Mouse (Mus musculus): ENCODE results near the gene Cavin1. TPM values are rescaled to one million over a fixed set of nuclear protein-coding genes. Genes with fewer than 3 reads are reported as not detected.

The Cavin1 gene
- polyA plus RNA-seq, 1 experiment, result 27.0 TPM

DNA sequence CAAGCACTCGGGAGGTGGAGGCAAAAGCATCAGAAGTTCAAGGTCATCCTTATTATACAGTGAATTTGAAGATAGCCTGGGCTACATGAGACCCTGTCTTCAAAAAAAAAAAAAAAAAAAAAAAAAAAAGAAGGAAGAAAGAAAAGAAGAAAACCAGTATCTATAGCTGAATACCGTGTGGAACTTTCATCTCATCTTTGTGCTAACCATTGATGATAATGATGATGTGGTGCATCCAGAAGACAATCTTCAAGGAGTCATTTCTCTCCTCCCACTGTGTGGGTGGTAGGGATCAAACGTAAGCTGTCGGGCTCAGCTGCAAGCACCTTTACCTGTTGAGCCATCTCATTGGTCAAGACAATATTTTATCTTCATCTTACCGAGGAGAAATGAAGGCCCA, 52.7 kb downstream of the Cavin1 start:
- no peak for DNase-seq (ENCODE audit: low read depth in 1 of 2, low spot score in 2 of 2)

DNA sequence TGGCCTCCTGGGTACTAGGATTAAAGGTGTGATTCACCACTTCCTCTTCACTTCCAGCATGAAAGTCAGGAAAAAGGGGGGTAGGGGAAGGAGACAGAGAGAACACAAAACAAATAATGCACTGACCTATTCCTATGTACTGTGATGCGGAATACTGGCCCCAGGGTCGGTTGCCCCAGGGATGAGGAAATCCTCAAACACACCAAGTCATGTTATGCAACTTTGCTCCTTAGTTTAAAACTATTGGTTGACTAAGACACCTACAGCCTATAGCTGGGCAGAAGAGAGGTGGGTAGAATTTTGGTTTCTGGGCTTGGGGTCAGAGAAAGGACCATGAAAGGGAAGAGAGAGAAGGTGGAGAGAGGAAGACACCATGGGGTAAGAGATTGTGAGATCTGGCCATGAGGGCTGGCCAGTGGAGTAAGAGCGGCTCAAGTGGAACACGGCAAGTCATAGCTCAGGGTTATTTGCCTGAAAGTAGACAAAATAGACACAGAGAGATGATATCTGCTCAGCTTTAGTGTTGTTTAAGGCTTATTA, 54.2 kb downstream of the Cavin1 start:
- no peak for DNase-seq (ENCODE audit: low read depth in 1 of 2, low spot score in 2 of 2)
- TF ChIP-seq CTCF (IDR thresholded peaks at IDR 0.05; ENCODE audit: extremely low read depth, insufficient read depth, insufficient read length, insufficient replicate concordance), result no peak
- no peak for TF ChIP-seq POLR2A (IDR thresholded peaks at IDR 0.05; ENCODE audit: low read depth, low read length)
- Histone ChIP-seq H3K36me3 (ENCODE audit: control insufficient read depth, insufficient read depth, low read length) (peaks cover 9% of the 10 kb centered on the region), H3K27me3 (ENCODE audit: control insufficient read depth, insufficient read depth, low read length) (no peaks in the 10 kb centered on the region), H3K4me1 (ENCODE audit: control insufficient read depth, insufficient read depth, insufficient read length) (no peaks in the 10 kb centered on the region; the same call in 1 of the 2 replicates), H3K27ac (ENCODE audit: insufficient read depth, low read length) (no peak overlapping the region), H3K4me3 (ENCODE audit: extremely low read depth, insufficient read depth, insufficient read length) (no peak overlapping the region)
- WGBS, result 93% methylated on average over 4 of the region's 4 CpGs

More for the DNA sequence above, 52.7 kb downstream of the Cavin1 start:
- Histone ChIP-seq H3K27me3 (ENCODE audit: control insufficient read depth, insufficient read depth, low read length) (no peaks in the 10 kb centered on the region), H3K4me3 (ENCODE audit: extremely low read depth, insufficient read depth, insufficient read length) (no peak overlapping the region), H3K27ac (ENCODE audit: insufficient read depth, low read length) (no peak overlapping the region), H3K4me1 (ENCODE audit: control insufficient read depth, insufficient read depth, insufficient read length) (no peaks in the 10 kb centered on the region; the same call in 1 of the 2 replicates), H3K36me3 (ENCODE audit: control insufficient read depth, insufficient read depth, low read length) (peaks cover 7% of the 10 kb centered on the region; the same call in 1 of the 2 replicates)
- TF ChIP-seq CTCF (IDR thresholded peaks at IDR 0.05; ENCODE audit: extremely low read depth, insufficient read depth, insufficient read length, insufficient replicate concordance) (no peak), POLR2A (IDR thresholded peaks at IDR 0.05; ENCODE audit: low read depth, low read length) (no peak)
- 87% methylated on average over 5 of the region's 5 CpGs for WGBS

DNA sequence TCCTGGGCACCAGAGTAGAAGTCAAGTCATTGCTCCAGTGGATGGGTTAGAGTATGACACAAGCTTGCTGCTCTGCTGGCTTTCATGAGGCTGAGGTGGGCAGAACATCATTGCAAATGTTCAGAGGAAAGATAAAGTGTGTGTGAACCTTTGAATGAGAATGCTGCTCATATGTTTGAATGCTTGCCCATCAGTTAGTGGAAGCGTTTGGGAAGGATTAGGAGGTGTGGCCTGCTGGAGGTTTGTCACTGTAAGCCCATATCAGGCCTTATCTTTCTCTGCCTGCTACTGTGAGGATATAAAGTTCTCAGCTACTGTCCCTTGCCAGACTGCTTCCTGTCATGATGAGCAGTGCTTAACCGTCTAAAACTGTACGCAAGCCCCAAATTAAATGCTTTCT, 55.6 kb downstream of the Cavin1 start:
- 91% methylated on average over 3 of the region's 3 CpGs for WGBS
- Histone ChIP-seq H3K36me3 (ENCODE audit: control insufficient read depth, insufficient read depth, low read length) (peaks cover 11% of the 10 kb centered on the region), H3K27me3 (ENCODE audit: control insufficient read depth, insufficient read depth, low read length) (no peaks in the 10 kb centered on the region), H3K4me1 (ENCODE audit: control insufficient read depth, insufficient read depth, insufficient read length) (no peaks in the 10 kb centered on the region; the same call in 1 of the 2 replicates), H3K4me3 (ENCODE audit: extremely low read depth, insufficient read depth, insufficient read length) (no peak overlapping the region), H3K27ac (ENCODE audit: insufficient read depth, low read length) (no peak overlapping the region)
- no peak for DNase-seq (ENCODE audit: low read depth in 1 of 2, low spot score in 2 of 2)
- TF ChIP-seq POLR2A (IDR thresholded peaks at IDR 0.05; ENCODE audit: low read depth, low read length), result no peak
- TF ChIP-seq CTCF (IDR thresholded peaks at IDR 0.05; ENCODE audit: extremely low read depth, insufficient read depth, insufficient read length, insufficient replicate concordance), result no peak

DNA sequence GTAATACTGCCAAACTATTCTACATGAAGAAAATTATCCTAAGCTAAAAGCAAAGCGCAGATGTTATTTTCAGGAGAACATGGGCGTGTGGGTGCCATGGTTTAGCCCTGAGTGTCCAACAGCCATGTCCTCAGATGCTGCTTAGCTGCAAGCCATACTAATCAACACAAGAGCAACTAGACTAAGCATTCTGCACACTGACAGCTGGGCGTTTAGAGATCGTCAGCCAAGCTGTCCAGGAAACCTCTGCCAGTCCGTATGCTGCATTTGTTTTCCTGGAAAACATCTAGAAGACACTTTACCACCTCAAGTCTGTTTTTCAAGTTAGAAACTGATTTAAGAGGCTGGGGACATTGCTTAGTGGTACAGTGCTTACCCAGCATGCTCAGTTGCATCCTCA, 56.3 kb downstream of the Cavin1 start:
- WGBS, result 88% methylated on average over 5 of the region's 5 CpGs
- Histone ChIP-seq H3K27ac (ENCODE audit: insufficient read depth, low read length) (no peak overlapping the region), H3K4me3 (ENCODE audit: extremely low read depth, insufficient read depth, insufficient read length) (no peak overlapping the region), H3K36me3 (ENCODE audit: control insufficient read depth, insufficient read depth, low read length) (peaks cover 11% of the 10 kb centered on the region), H3K4me1 (ENCODE audit: control insufficient read depth, insufficient read depth, insufficient read length) (no peaks in the 10 kb centered on the region; the same call in 1 of the 2 replicates), H3K27me3 (ENCODE audit: control insufficient read depth, insufficient read depth, low read length) (no peaks in the 10 kb centered on the region)
- TF ChIP-seq CTCF (IDR thresholded peaks at IDR 0.05; ENCODE audit: extremely low read depth, insufficient read depth, insufficient read length, insufficient replicate concordance), result no peak
- TF ChIP-seq POLR2A (IDR thresholded peaks at IDR 0.05; ENCODE audit: low read depth, low read length), result no peak
- DNase-seq (ENCODE audit: low read depth in 1 of 2, low spot score in 2 of 2), result no peak

DNA sequence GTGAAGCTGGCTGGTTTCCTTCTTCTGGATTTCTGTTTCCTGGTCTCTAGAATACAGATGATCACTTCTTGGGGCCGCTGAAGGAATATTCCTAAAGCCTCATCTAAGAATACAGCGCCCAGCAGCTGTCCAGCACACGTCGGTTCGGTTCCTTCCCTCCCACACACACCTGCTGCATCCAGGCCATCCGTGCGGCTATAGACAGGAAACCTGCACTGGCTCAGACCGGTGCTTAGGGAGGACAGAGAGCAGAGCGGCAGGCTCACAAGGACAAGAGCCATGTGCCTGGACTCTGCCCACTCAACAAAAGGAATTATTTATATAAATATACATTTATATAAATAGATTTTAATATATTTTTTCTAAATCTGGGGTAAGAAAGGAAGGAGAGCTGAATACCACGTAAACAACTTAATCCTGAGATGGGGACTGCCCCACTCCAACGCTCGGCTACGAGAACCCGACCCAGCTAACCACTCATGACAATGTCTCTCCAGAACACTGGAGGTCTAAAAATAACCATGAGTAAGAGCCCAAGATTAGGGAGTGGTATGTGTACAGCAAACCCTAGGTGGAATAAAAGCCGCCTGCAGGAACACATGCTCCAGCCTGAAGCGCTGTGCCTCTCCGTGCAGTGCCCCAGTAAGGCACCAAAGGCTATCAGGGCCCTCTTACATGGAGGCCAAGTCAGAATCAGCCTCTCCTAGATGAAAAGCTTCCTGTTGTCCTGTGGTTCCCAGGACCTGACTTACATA, 58.1 kb downstream of the Cavin1 start:
- no peak for DNase-seq (ENCODE audit: low read depth in 1 of 2, low spot score in 2 of 2)
- H3K4me1 ChIP-seq (ENCODE audit: control insufficient read depth, insufficient read depth, insufficient read length), result no peaks in the 10 kb centered on the region; the same call in 1 of the 2 replicates
- H3K4me3 ChIP-seq (ENCODE audit: extremely low read depth, insufficient read depth, insufficient read length), result no peak overlapping the region
- no peak overlapping the region for H3K27ac ChIP-seq (ENCODE audit: insufficient read depth, low read length)
- 88% methylated on average over 17 of the region's 17 CpGs for WGBS
- TF ChIP-seq CTCF (IDR thresholded peaks at IDR 0.05; ENCODE audit: extremely low read depth, insufficient read depth, insufficient read length, insufficient replicate concordance) (no peak), POLR2A (IDR thresholded peaks at IDR 0.05; ENCODE audit: low read depth, low read length) (no peak)
- no peaks in the 10 kb centered on the region for H3K27me3 ChIP-seq (ENCODE audit: control insufficient read depth, insufficient read depth, low read length)
- H3K36me3 ChIP-seq (ENCODE audit: control insufficient read depth, insufficient read depth, low read length), result peaks cover 21% of the 10 kb centered on the region

DNA sequence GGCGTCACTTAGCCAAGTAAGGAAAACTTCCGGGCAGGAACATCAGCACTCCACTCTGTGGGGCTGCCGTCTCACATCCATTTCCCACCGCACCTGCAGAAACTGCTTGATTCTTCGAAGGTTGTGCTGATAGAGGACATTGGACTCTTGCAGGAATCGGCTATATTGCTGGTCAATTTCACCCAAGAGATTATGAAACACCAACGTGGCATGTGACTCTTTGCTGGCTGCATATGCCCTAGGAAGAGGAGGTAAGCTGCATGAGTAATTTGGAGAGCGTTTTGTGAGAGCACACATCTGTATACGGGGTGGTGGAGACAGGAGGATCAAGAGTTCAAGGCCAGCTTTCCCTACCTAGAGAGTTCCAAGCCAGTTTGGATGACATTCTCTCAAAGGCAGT, 62.1 kb downstream of the Cavin1 start:
- H3K4me3 ChIP-seq (ENCODE audit: extremely low read depth, insufficient read depth, insufficient read length), result no peak overlapping the region
- 93% methylated on average over 9 of the region's 9 CpGs for WGBS
- no peak for TF ChIP-seq CTCF (IDR thresholded peaks at IDR 0.05; ENCODE audit: extremely low read depth, insufficient read depth, insufficient read length, insufficient replicate concordance)
- no peak for TF ChIP-seq POLR2A (IDR thresholded peaks at IDR 0.05; ENCODE audit: low read depth, low read length)
- no peak for DNase-seq (ENCODE audit: low read depth in 1 of 2, low spot score in 2 of 2)
- H3K27ac ChIP-seq (ENCODE audit: insufficient read depth, low read length), result no peak overlapping the region
- H3K27me3 ChIP-seq (ENCODE audit: control insufficient read depth, insufficient read depth, low read length), result no peaks in the 10 kb centered on the region
- H3K36me3 ChIP-seq (ENCODE audit: control insufficient read depth, insufficient read depth, low read length), result peaks cover 43% of the 10 kb centered on the region
- no peaks in the 10 kb centered on the region for H3K4me1 ChIP-seq (ENCODE audit: control insufficient read depth, insufficient read depth, insufficient read length)

DNA sequence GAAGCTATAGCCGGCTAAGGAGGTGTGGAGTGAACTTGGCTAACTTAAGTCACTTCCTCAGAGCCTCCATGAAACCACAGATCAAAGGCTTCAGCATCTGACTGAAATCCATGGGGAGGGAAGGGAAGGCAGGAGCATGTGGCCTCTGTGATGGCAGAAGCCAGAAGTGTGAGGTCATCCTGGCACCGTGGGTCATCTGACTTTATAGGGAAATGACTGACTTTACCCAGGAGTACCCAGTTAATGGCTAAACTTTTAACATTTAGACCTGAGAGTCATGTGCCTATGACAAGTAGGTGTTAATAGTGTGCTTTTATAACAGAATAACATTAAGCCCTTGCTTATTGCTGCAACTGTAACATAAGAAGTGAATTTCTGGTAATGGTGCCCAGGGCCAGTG, 62.6 kb downstream of the Cavin1 start:
- Histone ChIP-seq H3K36me3 (ENCODE audit: control insufficient read depth, insufficient read depth, low read length) (peaks cover 48% of the 10 kb centered on the region), H3K4me1 (ENCODE audit: control insufficient read depth, insufficient read depth, insufficient read length) (no peaks in the 10 kb centered on the region), H3K27me3 (ENCODE audit: control insufficient read depth, insufficient read depth, low read length) (no peaks in the 10 kb centered on the region), H3K27ac (ENCODE audit: insufficient read depth, low read length) (no peak overlapping the region), H3K4me3 (ENCODE audit: extremely low read depth, insufficient read depth, insufficient read length) (no peak overlapping the region)
- WGBS, result 90% methylated on average over 2 of the region's 2 CpGs
- no peak for TF ChIP-seq CTCF (IDR thresholded peaks at IDR 0.05; ENCODE audit: extremely low read depth, insufficient read depth, insufficient read length, insufficient replicate concordance)
- TF ChIP-seq POLR2A (IDR thresholded peaks at IDR 0.05; ENCODE audit: low read depth, low read length), result no peak
- no peak for DNase-seq (ENCODE audit: low read depth in 1 of 2, low spot score in 2 of 2)

Measured in spleen, adult 2 months (tissue).